Mouse (Mus musculus) urinary bladder, postnatal 10 days (tissue): ENCODE results near the gene Snapc2.

Source experiments
- DNase-seq: peaks from one replicate; pipeline ENCODE4 v3.0.0; 2022; ENCODE audit warnings: low spot score

Gene Snapc2

GRCm38 (mm10) chr8:4265160-4265914 lies 12.5 kb downstream of the Snapc2 start:
- no peak for DNase-seq

- no peak for DNase-seq
Measured at GRCm38 (mm10) chr8:4267627-4268026, 14.7 kb downstream of the Snapc2 start.

GRCm38 (mm10) chr8:4269609-4270008 lies 16.7 kb downstream of the Snapc2 start:
- no peak for DNase-seq

- DNase-seq = peak; percentile 91
Measured at GRCm38 (mm10) chr8:4275275-4276110, 22.6 kb downstream of the Snapc2 start, which contains the start of gene Timm44. Gene Timm44 (minus strand): TSS chr8:4275913.

- no peak for DNase-seq
Measured at GRCm38 (mm10) chr8:4276111-4276465, 23.2 kb downstream of the Snapc2 start.

GRCm38 (mm10) chr8:4292738-4293137 lies 39.9 kb downstream of the Snapc2 start:
- DNase-seq = no peak

- DNase-seq = no peak
Measured at GRCm38 (mm10) chr8:4297822-4298221, 44.9 kb downstream of the Snapc2 start.

- DNase-seq = no peak
Measured at GRCm38 (mm10) chr8:4304124-4304547, 51.3 kb downstream of the Snapc2 start.
